Mouse (Mus musculus) ovary, postnatal 36 days (tissue): ENCODE data around the gene Lsm2.
"Not testable (repeated sequence)": the region's sequence is repeated elsewhere in the genome, so short reads cannot be mapped to it uniquely, and the experiment has no call there.

Experiments used
- DNase-seq: peaks from one replicate; pipeline ENCODE4 v3.0.0; 2022; ENCODE audit warnings: low spot score, mixed read lengths

Lsm2 gene

GRCm38 (mm10) chr17:34981690-34982180 lies at the start of gene Lsm2:
Gene Lsm2, plus strand, starts transcription at chr17:34981862.
- peak; percentile 90 for DNase-seq

GRCm38 (mm10) chr17:34932287-34932686 lies 49.4 kb upstream of the Lsm2 start:
- DNase-seq, result no peak

- no peak for DNase-seq
These were observed 47.6 kb upstream of the Lsm2 start for GRCm38 (mm10) chr17:34934031-34934430.

- DNase-seq, result no peak
These were observed 46.8 kb upstream of the Lsm2 start for GRCm38 (mm10) chr17:34934830-34935229.

GRCm38 (mm10) chr17:34937960-34938505 lies 43.6 kb upstream of the Lsm2 start:
- DNase-seq, result no peak

- peak; percentile 25 for DNase-seq
These were observed 40.2 kb upstream of the Lsm2 start for GRCm38 (mm10) chr17:34941344-34942041.

GRCm38 (mm10) chr17:34943128-34943815 lies 38.4 kb upstream of the Lsm2 start:
- no peak for DNase-seq

GRCm38 (mm10) chr17:34944362-34944761 lies 37.3 kb upstream of the Lsm2 start:
- no peak for DNase-seq

- no peak for DNase-seq
These were observed 35.0 kb upstream of the Lsm2 start for GRCm38 (mm10) chr17:34946486-34947140.

GRCm38 (mm10) chr17:34947606-34948005 lies 34.1 kb upstream of the Lsm2 start:
- no peak for DNase-seq

- not testable (repeated sequence) for DNase-seq
These were observed 32.7 kb upstream of the Lsm2 start for GRCm38 (mm10) chr17:34948721-34949552.

- DNase-seq, result no peak
These were observed 32.1 kb upstream of the Lsm2 start for GRCm38 (mm10) chr17:34949553-34949969.

- no peak for DNase-seq
These were observed 30.9 kb upstream of the Lsm2 start for GRCm38 (mm10) chr17:34950514-34951455.

GRCm38 (mm10) chr17:34951636-34952377 lies 29.9 kb upstream of the Lsm2 start:
- DNase-seq, result no peak

- peak; percentile 79 for DNase-seq
These were observed 29.2 kb upstream of the Lsm2 start for GRCm38 (mm10) chr17:34952378-34953040.

- DNase-seq, result no peak
These were observed 28.4 kb upstream of the Lsm2 start for GRCm38 (mm10) chr17:34953258-34953657.

- no peak for DNase-seq
These were observed 27.8 kb upstream of the Lsm2 start for GRCm38 (mm10) chr17:34953904-34954303.

- no peak for DNase-seq
These were observed 26.8 kb upstream of the Lsm2 start for GRCm38 (mm10) chr17:34954831-34955230.

- no peak for DNase-seq
These were observed 25.8 kb upstream of the Lsm2 start for GRCm38 (mm10) chr17:34955884-34956283.
